Mouse (Mus musculus): Measurements from ENCODE around the gene Adamts3.

- TF ChIP-seq CTCF (IDR thresholded peaks at IDR 0.05; ENCODE audit: low read depth), result no peak
- TF ChIP-seq EP300 (optimal IDR thresholded peaks at IDR 0.05), result no peak
Observed at GRCm38 (mm10) chr5:89687826-89688225, 195.3 kb downstream of the Adamts3 start.

All from stomach, postnatal 0 days (tissue).